Mouse (Mus musculus): ENCODE measurements around the gene Hoxd9.

DNA sequence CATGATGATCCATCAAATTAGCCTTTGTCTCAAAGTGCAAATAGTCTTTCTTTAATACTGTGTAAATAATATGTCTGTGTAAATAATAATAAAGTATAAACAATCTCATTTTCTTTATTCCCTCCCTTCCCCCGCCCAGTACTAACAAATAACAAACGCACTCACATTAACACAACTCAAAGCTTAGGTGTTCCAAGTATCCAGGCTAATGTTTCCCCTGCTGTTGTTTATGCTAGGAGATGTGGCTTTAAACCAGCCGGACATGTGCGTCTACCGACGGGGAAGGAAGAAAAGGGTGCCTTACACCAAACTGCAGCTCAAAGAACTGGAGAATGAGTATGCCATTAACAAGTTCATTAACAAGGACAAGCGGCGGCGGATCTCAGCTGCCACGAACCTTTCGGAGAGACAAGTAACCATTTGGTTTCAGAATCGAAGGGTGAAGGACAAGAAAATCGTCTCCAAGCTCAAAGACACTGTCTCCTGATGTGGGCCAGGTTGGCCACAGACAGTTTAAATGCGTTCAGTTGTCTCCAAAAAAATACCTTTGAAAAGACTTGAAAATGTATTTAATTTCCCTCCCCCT, 27.8 kb upstream of the Hoxd9 start:
- TF ChIP-seq POLR2A (IDR thresholded peaks at IDR 0.05; ENCODE audit: low read depth, low read length) (no peak), CTCF (conservative IDR thresholded peaks at IDR 0.05; ENCODE audit: insufficient read depth, insufficient read length, low read depth, low read length) (no peak)

Data from kidney, adult 2 months (tissue).